Comparison of ENCODE assay signal across 8 mouse cellular contexts in the genomic region with DNA sequence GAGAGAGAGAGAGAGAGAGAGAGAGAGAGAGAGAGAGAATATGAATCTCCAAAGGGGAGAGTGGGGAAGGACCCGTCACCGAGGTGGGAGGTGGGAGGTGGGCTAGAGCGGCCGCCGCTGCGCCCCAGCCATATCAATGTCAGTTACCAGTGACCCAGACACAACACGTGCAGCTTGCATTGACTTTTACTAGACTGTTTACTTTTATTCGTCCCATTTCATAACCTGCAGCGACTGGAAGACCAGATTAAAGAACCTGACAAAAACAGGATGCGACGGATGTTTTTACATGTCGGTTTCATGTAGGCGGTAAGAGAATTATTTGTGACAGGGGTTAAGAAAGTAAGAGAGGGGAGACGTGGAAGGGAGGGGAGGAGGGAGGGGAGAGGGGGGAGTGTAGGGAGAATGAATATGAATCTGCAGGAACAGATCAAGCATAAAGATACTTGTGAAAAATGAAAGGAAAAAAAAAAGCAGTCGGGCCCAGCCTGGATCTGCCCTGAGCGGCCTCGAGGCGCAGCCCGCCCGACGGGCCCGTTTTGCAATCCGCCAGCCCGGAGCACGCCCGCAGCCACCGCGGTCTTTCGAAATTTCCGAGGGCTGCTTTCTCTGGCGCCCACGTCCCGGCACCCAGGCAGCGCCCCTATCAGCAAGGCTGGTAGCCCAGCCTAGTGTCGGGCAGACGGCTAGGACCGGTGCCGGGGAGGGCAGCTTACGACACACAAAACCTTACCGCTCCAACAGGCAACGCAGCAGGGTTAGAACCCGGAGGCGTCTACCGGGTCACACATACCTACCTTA. TPM values are rescaled to one million over a fixed set of nuclear protein-coding genes. Genes with fewer than 3 reads are reported as not detected.
DNase-seq lines count a peak whose midpoint lies in the region; ATAC-seq lines count a peak whose summit lies in the region.

No protein-coding gene starts in this region.

- ATAC-seq in embryonic facial prominence, embryonic 12.5 days (ENCODE audit: insufficient number of reproducible peaks, insufficient read depth, low FRiP score, low TSS enrichment): no peak
- peak; percentile 38 to 68; a peak in 2 of 4 replicates for ATAC-seq in hematopoietic stem cell, adult 5-6 weeks (replicated peaks in 1 of 2; ENCODE audit: insufficient read depth in 1 of 2, low FRiP score in 2 of 2, low TSS enrichment in 1 of 2, low read depth in 1 of 2, poor library complexity in 2 of 2, severe bottlenecking in 2 of 2)
- no peak for ATAC-seq in limb, embryonic 15.5 days (ENCODE audit: insufficient number of reproducible peaks, low FRiP score, low TSS enrichment, low read depth)
- no peak for ATAC-seq in midbrain, embryonic 14.5 days (ENCODE audit: low FRiP score, low TSS enrichment)

- no peaks in the 10 kb centered on the region for H3K9me3 ChIP-seq in embryonic facial prominence, embryonic 12.5 days
- no peaks in the 10 kb centered on the region for H3K9me3 ChIP-seq in limb, embryonic 15.5 days
- no peaks in the 10 kb centered on the region for H3K9me3 ChIP-seq in midbrain, embryonic 14.5 days (ENCODE audit: control insufficient read depth, low read length)

- H3K36me3 ChIP-seq in embryonic facial prominence, embryonic 12.5 days: no peaks in the 10 kb centered on the region
- H3K36me3 ChIP-seq in limb, embryonic 15.5 days: no peaks in the 10 kb centered on the region
- no peaks in the 10 kb centered on the region for H3K36me3 ChIP-seq in midbrain, embryonic 14.5 days (ENCODE audit: control insufficient read depth, insufficient read depth, low read length)

- peak overlapping the region; percentile 45 for H3K9ac ChIP-seq in embryonic facial prominence, embryonic 12.5 days
- H3K9ac ChIP-seq in limb, embryonic 15.5 days: 0 out of 2 replicates have a peak overlapping the region, but pooled peaks have one; percentile 26
- peak overlapping the region; percentile 37; the same call in 1 of the 2 replicates for H3K9ac ChIP-seq in midbrain, embryonic 14.5 days (replicated peaks; ENCODE audit: low read length)

- H3K4me2 ChIP-seq in embryonic facial prominence, embryonic 12.5 days (replicated peaks): peak overlapping the region; percentile 92
- H3K4me2 ChIP-seq in limb, embryonic 15.5 days: peak overlapping the region; percentile 96
- H3K4me2 ChIP-seq in midbrain, embryonic 14.5 days (ENCODE audit: low read length): peak overlapping the region; percentile 94

- peaks cover 5% of the 10 kb centered on the region for H3K4me1 ChIP-seq in embryonic facial prominence, embryonic 12.5 days
- peaks cover 26% of the 10 kb centered on the region for H3K4me1 ChIP-seq in limb, embryonic 15.5 days
- peaks cover 22% of the 10 kb centered on the region for H3K4me1 ChIP-seq in midbrain, embryonic 14.5 days (ENCODE audit: control insufficient read depth, insufficient read depth, low read length)

- H3K4me3 ChIP-seq in embryonic facial prominence, embryonic 12.5 days: peak overlapping the region; percentile 56
- H3K4me3 ChIP-seq in limb, embryonic 15.5 days: peak overlapping the region; percentile 63
- peak overlapping the region; percentile 54 for H3K4me3 ChIP-seq in midbrain, embryonic 14.5 days (replicated peaks; ENCODE audit: low read depth, low read length)

- peaks cover 22% of the 10 kb centered on the region for H3K27me3 ChIP-seq in embryonic facial prominence, embryonic 12.5 days
- peaks cover 49% of the 10 kb centered on the region for H3K27me3 ChIP-seq in limb, embryonic 15.5 days
- peaks cover 14% of the 10 kb centered on the region for H3K27me3 ChIP-seq in midbrain, embryonic 14.5 days (ENCODE audit: control insufficient read depth, insufficient read depth, low read length)

- under 1% methylated on average over 44 of the region's 44 CpGs for WGBS in embryonic facial prominence, embryonic 12.5 days
- under 1% methylated on average over 44 of the region's 44 CpGs for WGBS in limb, embryonic 15.5 days
- under 1% methylated on average over 44 of the region's 44 CpGs for WGBS in midbrain, embryonic 14.5 days

- no peak overlapping the region for H3K27ac ChIP-seq in embryonic facial prominence, embryonic 12.5 days
- no peak overlapping the region for H3K27ac ChIP-seq in limb, embryonic 15.5 days
- no peak overlapping the region for H3K27ac ChIP-seq in midbrain, embryonic 14.5 days (replicated peaks; ENCODE audit: low read depth, low read length)

- peak; percentile 29 for DNase-seq in urinary bladder, adult 2 months (ENCODE audit: low spot score)
- no peak for DNase-seq in urinary bladder, postnatal 10 days (ENCODE audit: low spot score)
- peak; percentile 51 for DNase-seq in midbrain, embryonic 14.5 days
- DNase-seq in thymus, postnatal 4 days: peak; percentile 55
- DNase-seq in right cerebral cortex, postnatal 4 days: no peak

RNA-seq across cellular contexts. Expression of a gene that starts 1.8 kb away (rescaled TPM):
- 4.6 and 5.7 TPM in 2 replicates for polyA plus RNA-seq in urinary bladder, adult 2 months (2012; rRNA removed)
- 41.5 and 46.1 TPM in 2 replicates for polyA plus RNA-seq in embryonic facial prominence, embryonic 12.5 days (2016; fragmentation: Nextera tagmentation; extraction: Ambion mirVana)
- not detected in 2 replicates for total RNA-seq in hematopoietic stem cell, adult 5-6 weeks (2017)
- 53.4 and 55.4 TPM in 2 replicates for polyA plus RNA-seq in limb, embryonic 15.5 days (2015; fragmentation: Nextera tagmentation; extraction: Ambion mirVana)
- 5.2 and 7.7 TPM in 2 replicates for polyA plus RNA-seq in midbrain, embryonic 14.5 days (2014; fragmentation: Nextera tagmentation; extraction: Ambion mirVana)

Comparison
In these comparisons a context has a peak if more than half of its experiments do, and no peak if none do; other contexts are left out.
1. DNase-seq: peak in urinary bladder, adult 2 months (single experiment), midbrain, embryonic 14.5 days (single experiment) and thymus, postnatal 4 days (single experiment); none in urinary bladder, postnatal 10 days (single experiment) and right cerebral cortex, postnatal 4 days (single experiment).
2. ATAC-seq: peak in hematopoietic stem cell, adult 5-6 weeks (2 of 2); none in embryonic facial prominence, embryonic 12.5 days (single experiment), limb, embryonic 15.5 days (single experiment) and midbrain, embryonic 14.5 days (single experiment).
3. Peak in every context shown above with its lines, with median percentiles within 50 percentile points of each other: H3K4me2 ChIP-seq, H3K4me3 ChIP-seq and H3K9ac ChIP-seq.